Mouse (Mus musculus) stomach, embryonic 16.5 days (tissue): ENCODE measurements around the gene Exoc3l. TPM values are rescaled to one million over a fixed set of nuclear protein-coding genes. Genes with fewer than 3 reads are reported as not detected.

Experiments
- ATAC-seq: fragments of 200-750 bp; cut with Nextera tagmentation; 2 replicates; pipeline ENCODE4 v1.8.0; 2017; ENCODE audit warnings: moderate number of reproducible peaks, moderate TSS enrichment; ENCODE audit not compliant: insufficient read depth, low FRiP score
- H3K27ac ChIP-seq: fragments of 300-500 bp; sonication (generic); 2 replicates; pipeline ENCODE4 v1.5.1; 2014; ENCODE audit warnings: low read length
- H3K27me3 ChIP-seq: fragments of 300-500 bp; sonication (generic); 2 replicates; pipeline ENCODE4 v1.6.1; 2014; ENCODE audit warnings: low read length, control low read depth, mixed read lengths; ENCODE audit not compliant: control insufficient read depth, insufficient read depth
- H3K36me3 ChIP-seq: fragments of 300-500 bp; sonication (generic); 2 replicates; pipeline ENCODE4 v1.6.1; 2014; ENCODE audit warnings: low read length; ENCODE audit not compliant: control insufficient read depth, insufficient read depth
- H3K4me1 ChIP-seq: fragments of 300-500 bp; sonication (generic); 2 replicates; pipeline ENCODE4 v1.6.1; 2014; ENCODE audit warnings: low read length, control low read depth, mixed read lengths; ENCODE audit not compliant: control insufficient read depth, insufficient read depth
- H3K4me2 ChIP-seq: fragments of 300-500 bp; sonication (generic); 2 replicates; pipeline ENCODE4 v1.6.1; 2014; ENCODE audit warnings: low read depth, low read length, mixed read lengths
- H3K4me3 ChIP-seq: fragments of 300-500 bp; sonication (generic); replicated peaks from 2 replicates; pipeline ENCODE4 v1.5.1; 2014; ENCODE audit warnings: mild to moderate bottlenecking, low read length
- H3K9ac ChIP-seq: fragments of 300-500 bp; sonication (generic); 2 replicates; pipeline ENCODE4 v1.6.1; 2014; ENCODE audit warnings: low read length
- H3K9me3 ChIP-seq: fragments of 300-500 bp; sonication (generic); replicated peaks from 2 replicates; pipeline ENCODE4 v1.6.1; 2016; ENCODE audit warnings: low read length, control low read depth; ENCODE audit not compliant: control insufficient read depth
- WGBS: fragments of 180-500 bp; shearing (Covaris S2); extraction: QIAGEN DNeasy Blood & Tissue Kit; methylation state at CpG from one replicate; pipeline ENCODE4 v1.1.7; 2014; 5-methylcytosine and 5-hydroxymethylcytosine counted together
- polyA plus RNA-seq: library from polyadenylated mRNA; unstranded; fragments of >200 nt; fragmentation: Nextera tagmentation; extraction: Ambion mirVana; gene quantifications from 2 replicates; pipeline ENCODE4 v1.2.1, GENCODE M21; 2015

Gene Exoc3l
- polyA plus RNA-seq, 1 experiment from 2014 or later: 11.9 TPM

DNA sequence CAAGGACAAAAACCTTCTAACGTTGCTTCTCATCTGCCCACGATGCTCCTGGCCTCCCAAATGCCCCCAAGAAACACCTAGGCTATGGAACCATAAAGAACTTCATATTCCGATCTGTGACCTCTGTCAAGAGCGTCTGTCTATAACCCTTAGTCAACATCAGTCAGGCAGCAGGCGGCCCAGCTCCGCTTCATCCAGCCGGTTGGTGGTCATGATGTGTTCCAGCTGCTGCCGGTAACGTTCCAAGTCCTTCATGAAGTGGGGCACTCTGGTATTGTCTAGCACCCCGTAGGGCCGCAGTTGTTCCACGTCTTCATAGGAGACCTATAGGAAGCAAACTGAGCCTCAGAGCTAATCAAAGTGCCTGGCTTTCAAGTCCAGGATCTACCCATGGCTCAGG lies 14.1 kb downstream of the Exoc3l start:
- Histone ChIP-seq H3K27ac (no peak overlapping the region), H3K9ac (no peak overlapping the region), H3K9me3 (no peaks in the 10 kb centered on the region), H3K4me1 (peaks cover 7% of the 10 kb centered on the region; the same call in 1 of the 2 replicates), H3K4me2 (no peak overlapping the region), H3K4me3 (no peak overlapping the region), H3K27me3 (peaks cover 30% of the 10 kb centered on the region), H3K36me3 (no peaks in the 10 kb centered on the region)
- no peak for ATAC-seq
- 78% methylated on average over 12 of the region's 12 CpGs for WGBS

GRCm38 (mm10) chr8:105280567-105280966 lies 15.3 kb downstream of the Exoc3l start:
- peaks cover 38% of the 10 kb centered on the region for H3K27me3 ChIP-seq
- H3K36me3 ChIP-seq: no peaks in the 10 kb centered on the region
- no peak overlapping the region for H3K4me2 ChIP-seq
- H3K9me3 ChIP-seq: no peaks in the 10 kb centered on the region
- H3K4me1 ChIP-seq: peaks cover 16% of the 10 kb centered on the region
- H3K4me3 ChIP-seq: no peak overlapping the region
- 77% methylated on average over 3 of the region's 3 CpGs for whole genome bisulfite sequencing
- no peak for ATAC-seq
- no peak overlapping the region for H3K9ac ChIP-seq
- H3K27ac ChIP-seq: no peak overlapping the region

- Histone ChIP-seq H3K4me3 (peak overlapping the region; percentile 22), H3K4me1 (peaks cover 16% of the 10 kb centered on the region), H3K27ac (no peak overlapping the region), H3K9ac (no peak overlapping the region), H3K27me3 (peaks cover 54% of the 10 kb centered on the region), H3K36me3 (no peaks in the 10 kb centered on the region), H3K9me3 (no peaks in the 10 kb centered on the region), H3K4me2 (peak overlapping the region; percentile 50)
- ATAC-seq: peak; percentile 71
- WGBS: 2% methylated on average over 28 of the region's 28 CpGs
Measured at GRCm38 (mm10) chr8:105278911-105279334, 17.0 kb downstream of the Exoc3l start.

GRCm38 (mm10) chr8:105276292-105277120 lies 19.4 kb downstream of the Exoc3l start:
- H3K4me3 ChIP-seq: peak overlapping the region; percentile 47
- H3K27ac ChIP-seq: no peak overlapping the region
- H3K9ac ChIP-seq: peak overlapping the region; percentile 60
- WGBS: 4% methylated on average over 30 of the region's 30 CpGs
- peak; percentile 68; the same call in 1 of the 2 replicates for ATAC-seq
- no peaks in the 10 kb centered on the region for H3K36me3 ChIP-seq
- no peaks in the 10 kb centered on the region for H3K9me3 ChIP-seq
- peaks cover 68% of the 10 kb centered on the region for H3K27me3 ChIP-seq
- H3K4me2 ChIP-seq: peak overlapping the region; percentile 68
- H3K4me1 ChIP-seq: peaks cover 16% of the 10 kb centered on the region

GRCm38 (mm10) chr8:105275840-105276239 lies 20.1 kb downstream of the Exoc3l start, which contains the start of gene Nol3:
Nol3 (plus strand) TSS chr8:105276140.
- 6% methylated on average over 10 of the region's 10 CpGs for WGBS
- Histone ChIP-seq H3K9ac (peak within 1 kb of the TSS; percentile 60), H3K4me3 (peak within 1 kb of the TSS; percentile 47), H3K27ac (no peak within 1 kb of the TSS), H3K36me3 (no peaks in the 10 kb centered on the region), H3K27me3 (peaks cover 75% of the 10 kb centered on the region), H3K4me2 (peak within 1 kb of the TSS; percentile 68), H3K4me1 (peaks cover 17% of the 10 kb centered on the region), H3K9me3 (no peaks in the 10 kb centered on the region)
- no peak for ATAC-seq

GRCm38 (mm10) chr8:105275387-105275786 lies 20.5 kb downstream of the Exoc3l start:
- ATAC-seq: no peak

DNA sequence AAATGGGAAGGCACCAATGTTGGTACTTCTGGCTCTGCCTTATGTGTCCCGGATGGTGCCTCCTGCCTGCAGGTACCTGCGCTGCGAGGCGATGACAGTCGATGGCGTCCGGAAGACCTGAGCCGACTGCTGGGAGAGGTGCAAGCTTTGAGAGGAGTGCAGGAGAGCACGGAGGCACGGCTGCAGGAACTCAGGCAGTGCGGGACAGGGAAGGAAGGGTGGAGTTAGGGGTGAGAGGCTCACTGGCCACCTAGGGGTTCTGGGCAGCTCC lies 25.1 kb downstream of the Exoc3l start:
- 0 out of 2 replicates have a peak overlapping the region, but pooled peaks have one; percentile 15 for H3K4me2 ChIP-seq
- H3K4me3 ChIP-seq: no peak overlapping the region
- no peaks in the 10 kb centered on the region for H3K9me3 ChIP-seq
- H3K27me3 ChIP-seq: peaks cover 87% of the 10 kb centered on the region
- peaks cover 29% of the 10 kb centered on the region for H3K4me1 ChIP-seq
- no peak overlapping the region for H3K9ac ChIP-seq
- no peaks in the 10 kb centered on the region for H3K36me3 ChIP-seq
- ATAC-seq: no peak
- H3K27ac ChIP-seq: no peak overlapping the region
- 6% methylated on average over 11 of the region's 11 CpGs for WGBS

More at GRCm38 (mm10) chr8:105275387-105275786, 20.5 kb downstream of the Exoc3l start:
- peak overlapping the region; percentile 47; the same call in 1 of the 2 replicates for H3K4me3 ChIP-seq
- WGBS: 7% methylated on average over 11 of the region's 11 CpGs
- H3K36me3 ChIP-seq: no peaks in the 10 kb centered on the region
- no peak overlapping the region for H3K27ac ChIP-seq
- H3K4me2 ChIP-seq: peak overlapping the region; percentile 68
- H3K27me3 ChIP-seq: peaks cover 80% of the 10 kb centered on the region
- H3K9me3 ChIP-seq: no peaks in the 10 kb centered on the region
- no peak overlapping the region; the same call in 1 of the 2 replicates for H3K9ac ChIP-seq
- peaks cover 22% of the 10 kb centered on the region for H3K4me1 ChIP-seq

- H3K4me2 ChIP-seq: peak overlapping the region; percentile 69
- H3K9ac ChIP-seq: peak overlapping the region; percentile 61
- peaks cover 29% of the 10 kb centered on the region for H3K4me1 ChIP-seq
- WGBS: 8% methylated on average over 39 of the region's 39 CpGs
- no peaks in the 10 kb centered on the region for H3K9me3 ChIP-seq
- H3K4me3 ChIP-seq: peak overlapping the region; percentile 49
- peaks cover 82% of the 10 kb centered on the region for H3K27me3 ChIP-seq
- H3K36me3 ChIP-seq: no peaks in the 10 kb centered on the region
- no peak for ATAC-seq
- no peak overlapping the region for H3K27ac ChIP-seq
Measured at GRCm38 (mm10) chr8:105270101-105270915, 25.6 kb downstream of the Exoc3l start.
